Mouse (Mus musculus) heart, postnatal 14 days (tissue): Measurements from ENCODE around the gene 1700125H20Rik. TPM values are rescaled to one million over a fixed set of nuclear protein-coding genes. Genes with fewer than 3 reads are reported as not detected.
A peak's percentile ranks its signal among the peaks of the same experiment; 100 is the strongest.
"Not testable (repeated sequence)": the region's sequence is repeated elsewhere in the genome, so short reads cannot be mapped to it uniquely, and the experiment has no call there.

Source experiments
- DNase-seq, 2 experiments: peaks; one replicate each; pipeline ENCODE4 v3.0.0; 2021 to 2022
- intact Hi-C: fragments of 180-260 bp; cut with DNase I; formaldehyde crosslinking; loops from one replicate; pipeline ENCODE4 v1.15.1; 2025
- long read RNA-seq, 2 experiments: library from polyadenylated mRNA; stranded (forward); transcript quantifications; one replicate each; pipeline ENCODE4 v2.0.0; 2021
- total RNA-seq, 2 experiments: library from RNA; stranded (reverse); gene quantifications; 2 replicates each; pipeline ENCODE4 v1.2.3; 2021

The 1700125H20Rik gene
- total RNA-seq, result not detected
- long read RNA-seq, experiment 1, result 0 reads
- long read RNA-seq, experiment 2, result 0 reads

- DNase-seq, result peak; percentile 91 to 95
- intact Hi-C loops, result loop anchor here (1.0 to 5.0 kb wide), 2 partner anchors 91 to 167 kb away; no protein-coding TSS in a partner anchor
Observed at GRCm38 (mm10) chr11:85170058-85170740, at the start of gene 1700125H20Rik. Gene 1700125H20Rik, plus strand, starts transcription at chr11:85170404.

DNA sequence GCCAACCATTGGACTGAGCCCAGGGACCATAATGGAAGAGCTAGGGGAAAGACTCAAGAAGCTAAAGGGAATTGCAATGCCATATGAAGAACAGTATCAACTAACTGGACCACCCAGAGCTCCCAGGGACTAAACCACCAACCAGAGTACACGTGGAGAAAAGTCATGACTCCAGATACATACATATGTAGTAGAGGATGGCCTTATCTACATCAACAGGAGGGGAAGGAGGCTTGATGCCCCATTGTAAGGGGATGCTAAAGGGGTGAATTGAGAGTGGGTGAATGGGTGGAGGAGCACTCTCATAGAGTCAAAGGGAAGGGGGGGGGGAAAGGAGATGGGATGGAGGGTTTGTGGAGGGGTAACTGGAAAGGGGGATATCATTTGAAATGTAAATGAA lies 48.1 kb upstream of the 1700125H20Rik start:
- intact Hi-C loops, result no loop called here
- DNase-seq, result no peak

- no peak for DNase-seq
- intact Hi-C loops, result no loop called here
Observed at GRCm38 (mm10) chr11:85123267-85123992, 46.8 kb upstream of the 1700125H20Rik start.

- intact Hi-C loops, result no loop called here
- DNase-seq, result no peak
Observed at GRCm38 (mm10) chr11:85126257-85127102, 43.7 kb upstream of the 1700125H20Rik start.

- intact Hi-C loops, result no loop called here
- no peak for DNase-seq
Observed at GRCm38 (mm10) chr11:85128883-85129282, 41.3 kb upstream of the 1700125H20Rik start.

- no peak for DNase-seq
- intact Hi-C loops, result no loop called here
Observed at GRCm38 (mm10) chr11:85131542-85131941, 38.7 kb upstream of the 1700125H20Rik start.

- intact Hi-C loops, result no loop called here
- peak in 1 of 2 experiments; percentile 10 for DNase-seq
Observed at GRCm38 (mm10) chr11:85138776-85139474, 31.3 kb upstream of the 1700125H20Rik start.

DNA sequence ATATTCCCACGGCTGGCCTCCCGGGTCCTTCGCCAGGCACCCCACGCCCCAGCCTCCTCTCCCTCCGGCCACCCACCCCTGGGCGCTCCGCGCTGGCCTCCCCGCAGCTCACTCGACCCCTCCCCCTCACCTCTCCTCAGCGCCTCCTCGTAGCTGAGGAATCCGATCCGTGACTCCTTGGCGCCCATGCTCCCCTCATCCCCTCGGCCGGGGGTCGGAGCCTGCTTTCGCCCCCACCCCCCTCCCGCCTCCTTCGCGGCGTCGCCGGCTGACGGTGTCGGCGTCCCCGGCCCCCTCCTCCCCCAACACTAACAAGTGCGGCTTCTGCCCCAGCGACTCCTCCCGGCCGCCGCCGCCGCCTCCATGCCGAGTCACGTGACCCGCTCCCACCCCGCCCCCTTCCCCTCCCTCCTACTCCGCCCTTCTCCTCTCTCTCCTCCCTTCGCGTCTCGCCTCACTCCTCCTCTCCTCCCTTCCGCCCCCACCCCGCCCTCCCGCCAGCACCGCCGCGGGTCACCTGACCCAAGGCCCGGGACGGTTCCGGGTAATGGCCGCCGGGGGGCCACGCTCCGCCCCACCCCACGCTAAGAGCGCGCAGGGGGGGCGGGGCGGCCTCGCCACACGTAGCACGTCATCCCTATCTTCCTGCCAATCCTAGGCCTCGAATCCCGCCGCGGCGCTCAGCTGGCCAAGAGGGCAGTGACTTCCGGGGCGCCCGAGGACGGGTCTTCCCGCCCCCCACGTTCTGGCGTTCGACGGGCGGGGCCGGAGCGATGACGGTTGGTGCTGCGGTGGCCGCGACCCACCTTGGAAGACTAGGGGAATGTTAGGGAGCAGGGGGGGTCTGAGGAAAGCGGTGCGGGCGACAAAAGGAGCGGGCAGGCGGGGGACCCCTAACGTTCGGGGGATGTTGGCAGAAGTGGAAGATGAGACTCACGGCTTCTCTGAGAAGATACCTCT lies 30.3 kb upstream of the 1700125H20Rik start, which contains the start of gene Usp32:
Usp32 (minus strand) TSS at position 581 of the 960 bp plus-strand sequence.
- intact Hi-C loops, result no loop called here

DNA sequence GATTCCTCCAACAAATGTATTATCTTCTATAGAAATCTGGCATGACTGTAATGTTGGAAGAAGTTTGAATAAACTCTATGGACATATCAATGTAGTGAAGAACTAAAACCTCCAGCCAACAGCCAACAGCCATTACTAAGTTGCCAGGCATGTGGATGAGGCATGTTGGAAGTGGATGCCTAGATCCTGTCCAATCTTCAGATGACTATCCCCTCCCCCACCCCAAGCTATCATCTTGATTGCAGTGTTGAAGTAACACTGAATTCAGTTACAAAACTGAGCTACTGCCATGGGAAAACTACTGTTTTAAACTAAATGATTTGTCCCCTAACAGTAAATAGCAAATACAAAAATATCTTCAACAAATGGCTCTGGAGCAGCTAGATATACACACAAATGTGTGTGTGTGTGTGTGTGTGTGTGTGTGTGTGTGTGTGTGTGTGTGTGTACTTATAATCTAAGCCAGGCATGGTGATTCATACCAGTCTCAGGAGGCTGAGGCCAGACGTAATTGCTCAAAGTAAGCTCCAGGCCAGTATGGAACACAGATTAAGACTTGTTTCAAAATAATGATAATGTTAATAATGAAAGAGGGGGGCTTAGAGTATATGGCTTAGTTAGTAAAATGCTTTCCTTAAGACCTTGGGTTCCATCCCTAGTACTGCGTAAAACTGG lies 17.8 kb upstream of the 1700125H20Rik start:
- DNase-seq, result no peak
- intact Hi-C loops, result no loop called here

More for the DNA sequence above, 30.3 kb upstream of the 1700125H20Rik start, which contains the start of gene Usp32:
- DNase-seq, result peak; percentile 96 to 97

DNA sequence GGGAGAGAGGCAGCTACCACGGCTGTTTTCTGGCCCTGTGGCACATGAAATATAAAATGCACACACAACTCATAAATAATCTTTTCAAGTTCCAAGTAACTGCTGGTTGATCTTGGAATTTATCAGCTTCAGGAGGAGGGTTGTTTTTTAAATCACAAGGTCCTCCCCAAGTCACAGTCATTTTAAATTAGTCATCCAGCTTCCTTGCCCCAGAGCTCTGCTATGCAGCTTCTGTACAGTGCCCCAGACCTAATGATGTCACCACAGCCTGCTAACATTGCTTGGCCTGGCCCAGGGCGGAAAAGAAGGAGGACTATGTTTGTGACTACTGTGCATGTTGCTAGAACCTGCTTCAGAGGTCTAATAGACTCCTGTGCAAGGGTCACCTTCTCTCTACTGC lies 12.9 kb upstream of the 1700125H20Rik start:
- DNase-seq, result no peak
- intact Hi-C loops, result no loop called here

DNA sequence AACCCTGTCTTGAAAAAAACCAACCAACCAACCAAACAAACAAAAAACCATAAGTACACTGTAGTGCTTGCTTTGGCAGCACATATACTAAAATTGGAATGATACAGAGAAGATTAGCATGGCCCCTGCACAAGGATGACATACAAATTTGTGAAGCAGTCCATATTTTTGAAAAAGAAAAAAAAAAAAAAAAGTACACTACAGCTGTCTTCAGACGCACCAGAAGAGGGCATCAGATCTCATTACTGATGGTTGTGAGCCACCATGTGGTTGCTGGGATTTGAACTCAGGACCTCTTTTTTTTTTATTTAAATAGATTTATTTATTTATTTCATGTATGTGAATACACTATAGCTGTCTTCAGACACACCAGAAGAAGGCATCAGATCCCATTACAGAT lies 7.2 kb upstream of the 1700125H20Rik start:
- DNase-seq, intact Hi-C loops: not testable (repeated sequence)

- intact Hi-C loops, result no loop called here
- no peak for DNase-seq
Observed at GRCm38 (mm10) chr11:85164371-85164770, 5.8 kb upstream of the 1700125H20Rik start.

DNA sequence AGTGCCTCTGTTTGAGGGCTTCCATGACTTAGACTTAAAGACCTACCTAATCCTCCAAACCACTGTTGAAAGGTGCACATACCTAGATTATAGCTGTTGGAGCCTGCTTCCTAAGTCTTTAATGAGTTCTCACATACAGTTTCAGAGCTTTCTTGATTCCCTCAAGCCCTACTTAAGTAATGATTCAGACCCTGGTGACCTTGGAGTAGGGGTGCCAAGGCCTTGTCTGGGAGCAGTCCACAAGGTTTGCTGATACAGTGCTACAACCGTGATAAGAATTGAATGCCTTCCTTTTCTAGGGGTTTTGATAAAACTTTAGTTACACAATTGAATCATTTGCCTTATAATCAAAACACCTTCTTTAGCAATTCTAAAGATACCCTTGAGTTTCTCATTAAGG lies 2.7 kb upstream of the 1700125H20Rik start:
- DNase-seq, result no peak
- intact Hi-C loops, result no loop called here

DNA sequence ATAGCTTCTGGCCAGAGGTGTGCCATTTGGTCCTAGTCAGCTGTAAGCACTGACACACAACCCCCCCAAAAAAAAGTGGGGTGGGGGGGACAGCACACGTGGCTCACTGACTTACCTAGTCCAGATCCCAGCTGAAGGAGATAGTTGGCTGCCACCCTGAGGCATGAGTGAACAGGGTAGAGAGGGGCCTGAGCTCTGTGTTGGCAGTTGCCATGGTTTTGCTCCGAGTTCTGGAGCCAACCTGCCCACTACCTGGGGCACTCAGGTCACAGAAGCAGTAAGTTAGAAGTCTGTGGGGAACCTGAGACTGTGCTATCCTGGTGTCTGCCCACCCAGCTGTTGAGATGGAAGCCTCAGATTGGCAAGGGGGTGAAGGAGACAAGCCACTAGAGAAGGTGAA lies 629 bp downstream of the 1700125H20Rik start:
- DNase-seq, result no peak
- intact Hi-C loops, result loop anchor here (1.0 to 5.0 kb wide), 2 partner anchors 90 to 166 kb away; no protein-coding TSS in a partner anchor

DNA sequence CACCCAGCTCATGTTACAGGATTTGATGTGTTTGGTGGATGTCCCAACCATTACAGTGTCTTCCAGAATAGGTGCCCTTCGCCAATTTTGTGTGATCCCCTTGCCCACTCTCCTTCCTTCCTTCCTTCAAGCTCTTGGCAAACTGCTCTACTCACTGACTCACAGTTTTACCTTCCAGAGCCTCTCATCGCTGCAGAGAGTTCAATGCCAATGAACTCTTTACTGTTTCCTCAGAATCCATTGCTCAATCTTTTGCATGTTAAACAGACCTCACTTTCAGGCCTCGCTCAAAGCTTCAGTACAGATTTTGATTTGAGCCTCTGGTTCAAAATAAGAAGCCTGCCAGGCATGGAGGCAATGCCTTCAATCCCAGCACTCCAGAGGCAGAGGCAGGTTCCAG lies 5.7 kb downstream of the 1700125H20Rik start:
- intact Hi-C loops, result no loop called here

GRCm38 (mm10) chr11:85177761-85178160 lies 7.6 kb downstream of the 1700125H20Rik start:
- intact Hi-C loops, result no loop called here
- DNase-seq, result no peak

More for the DNA sequence above, 5.7 kb downstream of the 1700125H20Rik start:
- no peak for DNase-seq

DNA sequence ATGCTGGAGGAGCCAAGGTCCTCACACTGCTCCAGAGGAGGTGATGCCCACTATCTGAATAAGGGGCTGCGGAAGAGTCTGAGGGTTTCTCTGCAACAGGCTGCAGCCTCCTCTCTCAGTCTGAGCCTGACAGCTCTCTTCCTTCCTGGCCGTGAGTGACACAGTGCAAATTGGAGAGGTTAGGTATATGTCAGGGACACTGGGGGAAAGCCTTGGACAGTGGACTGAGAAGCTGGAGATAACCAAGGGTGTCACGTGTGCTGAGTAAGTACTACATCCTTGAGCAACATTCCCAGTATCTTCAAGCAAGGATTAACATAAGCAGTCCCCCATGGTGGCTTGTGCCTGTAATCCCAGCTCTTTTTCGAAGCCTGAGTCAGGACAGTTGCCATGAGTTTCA lies 8.2 kb downstream of the 1700125H20Rik start:
- no peak for DNase-seq
- intact Hi-C loops, result no loop called here

DNA sequence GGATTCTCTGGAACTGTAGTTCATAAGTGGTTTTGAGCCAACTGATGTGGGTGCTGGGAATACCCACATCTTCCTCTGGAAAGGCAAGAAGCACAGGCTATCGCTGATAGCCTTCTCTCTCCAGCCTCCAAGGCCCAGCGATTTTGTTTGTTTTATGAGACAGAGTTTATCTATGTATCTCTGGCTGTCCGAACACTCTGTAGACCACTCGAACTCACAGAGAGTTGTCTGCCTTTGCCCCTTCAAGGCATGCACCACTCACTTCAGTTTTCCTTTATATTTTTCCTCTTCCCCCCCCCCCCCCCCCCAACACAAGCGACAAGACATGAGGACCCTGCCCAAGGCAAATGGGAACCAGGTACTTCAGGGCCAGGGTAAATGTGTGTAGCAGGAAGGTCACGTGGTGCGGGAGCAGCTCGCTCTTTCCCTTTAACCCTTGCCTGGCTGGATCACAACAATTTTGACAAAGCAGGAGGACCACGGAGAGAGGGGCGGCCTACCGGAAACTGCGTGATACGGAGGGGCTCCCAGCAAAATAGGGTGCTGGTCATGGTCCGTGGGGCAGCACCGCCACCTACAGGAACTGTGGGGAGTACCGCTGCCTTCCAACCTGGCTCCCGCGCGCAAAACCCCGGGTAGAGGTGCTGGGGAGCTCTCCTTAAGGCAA lies 12.5 kb downstream of the 1700125H20Rik start:
- intact Hi-C loops, result loop anchor here (1.0 kb wide), 1 partner anchor 264 kb away; no protein-coding TSS in a partner anchor
- peak; percentile 66 to 73 for DNase-seq
